Mouse (Mus musculus) bone marrow, adult 2 months (tissue): ENCODE measurements around the gene Sh3glb1.

Experiments used
- CTCF ChIP-seq: fragments of 200-500 bp; IDR thresholded peaks from 2 replicates; pipeline ENCODE4 v1.5.1; 2011; ENCODE audit warnings: low read length, control low read depth; ENCODE audit not compliant: control insufficient read depth, insufficient read depth
- POLR2A ChIP-seq: fragments of 200-500 bp; IDR thresholded peaks from 2 replicates; pipeline ENCODE4 v1.6.1; 2011; ENCODE audit warnings: low read depth, mild to moderate bottlenecking, control low read depth, low read length, borderline replicate concordance; ENCODE audit not compliant: control insufficient read depth

DNA sequence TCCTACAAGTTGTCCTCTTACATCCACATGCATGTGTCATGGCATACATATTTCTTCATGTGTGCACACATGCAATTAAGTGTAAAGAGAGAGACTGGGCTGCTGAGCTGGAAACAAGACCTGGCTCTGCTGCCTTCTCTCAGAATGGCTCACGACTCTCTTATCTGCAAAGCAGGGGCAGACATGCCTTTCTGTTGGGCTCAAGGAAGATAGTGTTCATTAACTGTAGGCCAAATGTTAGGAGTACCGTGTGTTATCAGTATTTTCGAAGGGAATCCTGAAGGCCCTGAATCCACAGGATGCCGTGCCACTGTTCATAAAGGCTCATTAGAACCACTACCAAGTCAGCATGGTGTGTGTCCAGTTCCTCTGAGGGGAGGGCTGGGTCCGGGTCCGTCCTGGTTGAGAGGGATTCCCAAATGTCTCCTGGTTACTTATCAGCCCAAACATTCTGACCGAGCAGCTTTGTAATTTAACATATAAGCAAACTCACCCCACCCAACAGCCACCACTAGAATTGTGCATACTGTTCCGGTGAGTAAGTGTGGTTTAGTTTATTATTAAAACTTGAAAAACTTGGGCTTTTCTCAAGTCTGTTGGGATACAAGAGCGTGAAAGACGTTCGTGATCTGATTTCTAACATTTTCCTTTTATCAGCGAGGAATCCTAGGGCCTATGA lies 36.9 kb downstream of the Sh3glb1 start:
- no peak for TF ChIP-seq CTCF
- TF ChIP-seq POLR2A, result no peak
